Mouse (Mus musculus): ENCODE results near the gene Etv5.

Gene Etv5

GRCm38 (mm10) chr16:22439499-22440177 is at the start of gene Etv5:
Gene Etv5 (minus strand): TSS chr16:22439719.
- in situ Hi-C loops (cut with MboI, MseI), result loop anchor here in 1 of 2 experiments (10.0 kb wide), 1 partner anchor 105 kb away; no protein-coding TSS in a partner anchor

GRCm38 (mm10) chr16:22483900-22484299 is 44.4 kb upstream of the Etv5 start:
- in situ Hi-C loops (cut with MboI, MseI), result loop anchor here in 1 of 2 experiments (5.0 kb wide), 1 partner anchor 87 kb away; no protein-coding TSS in a partner anchor

DNA sequence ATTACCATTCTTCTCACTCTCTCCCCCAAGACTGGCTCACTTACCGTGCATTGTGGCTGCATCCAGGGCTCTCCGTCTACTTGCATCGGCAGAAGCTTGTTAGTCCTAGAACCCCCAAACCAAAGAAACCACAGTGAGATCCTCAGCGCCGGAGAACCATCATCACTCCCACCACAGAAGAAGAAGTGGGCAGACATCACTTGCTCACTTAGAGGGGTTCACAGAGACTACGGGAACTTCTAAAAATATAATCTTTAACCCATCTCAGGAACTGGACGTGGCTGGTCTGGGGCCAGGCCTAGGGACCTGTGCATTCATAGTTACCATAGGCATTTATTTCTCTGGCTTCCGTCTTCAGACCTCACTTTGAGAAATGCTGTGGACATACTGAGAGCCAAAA is 39.8 kb upstream of the Etv5 start:
- in situ Hi-C loops (cut with MboI, MseI), result no loop called here

DNA sequence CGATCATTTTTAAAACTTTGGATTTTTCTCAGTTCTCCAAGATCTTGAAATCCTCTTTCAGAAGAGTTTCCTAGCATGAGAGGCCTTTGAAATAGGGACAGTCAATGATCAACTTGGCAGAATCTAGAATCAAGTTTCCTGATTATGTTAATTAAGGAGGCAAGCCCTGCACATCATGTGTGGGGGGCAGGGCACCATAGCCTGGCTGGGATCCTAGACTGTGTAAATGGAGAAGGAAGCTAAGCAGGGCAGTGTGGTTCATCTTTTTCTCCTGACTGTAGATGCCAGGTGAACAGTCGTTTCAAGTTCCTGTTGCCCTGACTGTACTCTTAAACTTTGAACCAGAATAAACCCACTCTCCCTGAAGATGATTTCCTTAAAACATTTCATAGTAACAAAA is 32.2 kb upstream of the Etv5 start:
- in situ Hi-C loops (cut with MboI, MseI), result no loop called here

DNA sequence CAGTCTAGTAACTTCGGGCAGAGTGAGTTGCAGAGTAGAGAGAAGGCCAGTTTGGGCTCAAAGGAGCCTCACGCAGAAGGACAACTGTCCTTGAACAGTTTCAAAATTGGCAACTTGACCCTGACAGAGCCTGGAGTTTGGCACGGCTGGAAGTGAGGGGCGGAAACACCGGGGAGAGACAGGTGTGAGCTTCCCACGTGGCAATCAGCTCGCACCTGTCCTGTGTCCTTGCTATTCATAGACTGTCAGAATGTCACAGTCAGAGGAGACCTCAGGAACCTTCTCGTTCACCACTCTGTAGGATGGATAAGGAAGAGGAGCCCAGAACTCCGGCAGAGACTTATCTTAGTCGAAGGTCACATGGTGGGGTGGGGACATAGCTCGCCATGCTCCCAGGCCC is 29.9 kb upstream of the Etv5 start:
- in situ Hi-C loops (cut with MboI, MseI), result loop anchor here in 1 of 2 experiments (10.0 kb wide), 1 partner anchor 55 kb away; no protein-coding TSS in a partner anchor

- in situ Hi-C loops (cut with MboI, MseI), result loop anchor here in 1 of 2 experiments (10.0 kb wide), 1 partner anchor 58 kb away; no protein-coding TSS in a partner anchor
Observed at GRCm38 (mm10) chr16:22467111-22467510, 27.6 kb upstream of the Etv5 start.

GRCm38 (mm10) chr16:22466381-22466780 is 26.9 kb upstream of the Etv5 start:
- in situ Hi-C loops (cut with MboI, MseI), result loop anchor here in 1 of 2 experiments (10.0 kb wide), 1 partner anchor 58 kb away; no protein-coding TSS in a partner anchor

- in situ Hi-C loops (cut with MboI, MseI), result loop anchor here (5.0 to 10.0 kb wide), 2 partner anchors 60 to 63 kb away; no protein-coding TSS in a partner anchor
Observed at GRCm38 (mm10) chr16:22462220-22462619, 22.7 kb upstream of the Etv5 start.

DNA sequence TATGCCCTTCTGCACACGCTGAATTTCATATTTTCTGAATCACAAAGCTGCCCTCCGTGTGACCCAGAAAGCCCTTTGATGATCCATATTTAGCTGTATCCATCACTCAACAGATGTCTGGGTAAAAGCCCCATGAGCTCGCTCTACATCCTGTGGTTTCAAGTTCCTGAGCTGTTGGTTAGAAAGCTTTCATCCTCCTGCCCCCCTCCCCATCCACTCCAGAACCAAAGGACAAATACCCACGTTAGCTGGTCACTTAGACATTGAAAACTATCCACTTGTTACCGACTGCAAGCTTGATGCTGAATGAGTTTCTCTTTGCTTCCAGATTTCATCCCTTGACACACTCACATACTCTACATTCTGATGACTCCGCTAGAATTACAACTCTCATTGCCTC is 22.2 kb upstream of the Etv5 start:
- in situ Hi-C loops (cut with MboI, MseI), result loop anchor here (5.0 to 10.0 kb wide), 2 partner anchors 61 to 63 kb away; no protein-coding TSS in a partner anchor

GRCm38 (mm10) chr16:22460960-22461359 is 21.4 kb upstream of the Etv5 start:
- in situ Hi-C loops (cut with MboI, MseI), result loop anchor here (5.0 to 10.0 kb wide), 2 partner anchors 61 to 64 kb away; no protein-coding TSS in a partner anchor

DNA sequence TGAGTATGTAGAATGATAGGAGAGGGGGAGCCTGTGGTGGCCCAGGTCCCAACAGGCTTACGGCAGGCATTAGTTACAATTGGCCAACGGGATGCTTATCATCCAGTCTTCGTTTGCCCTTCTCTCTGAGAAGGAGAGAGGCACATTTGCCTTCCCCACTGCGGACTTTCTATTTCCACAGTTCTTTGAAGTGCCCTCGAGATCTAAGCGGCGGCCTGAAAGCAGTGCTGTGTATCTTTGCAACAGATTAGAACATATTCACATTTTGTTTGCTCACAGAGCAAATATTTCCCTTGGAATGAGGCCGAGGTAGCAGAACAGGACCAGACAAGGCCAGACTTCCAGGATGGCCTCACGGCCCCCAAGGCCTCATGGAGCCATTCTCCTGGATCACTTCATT is 12.6 kb upstream of the Etv5 start:
- in situ Hi-C loops (cut with MboI, MseI), result no loop called here

DNA sequence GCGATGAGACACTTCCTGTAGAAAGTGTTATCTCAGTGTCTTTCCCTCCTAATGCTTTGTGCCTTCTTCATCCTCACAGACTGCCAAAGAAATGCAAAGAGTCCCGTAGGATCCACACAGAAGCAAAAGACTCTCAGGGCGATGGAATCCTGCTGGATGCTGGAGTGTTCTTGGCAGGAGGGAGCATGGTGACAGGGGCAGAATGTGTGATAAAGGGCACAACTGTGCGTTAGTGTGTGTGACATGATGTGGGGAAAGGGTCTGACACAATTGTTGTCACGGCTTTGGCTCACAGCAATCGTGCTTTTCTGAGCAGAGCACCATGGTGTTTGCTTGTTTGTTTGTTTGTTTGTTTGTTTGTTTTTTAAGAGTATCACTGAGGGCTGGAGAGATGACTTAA is 8.6 kb upstream of the Etv5 start:
- in situ Hi-C loops (cut with MboI, MseI), result no loop called here

- in situ Hi-C loops (cut with MboI, MseI), result no loop called here
Observed at GRCm38 (mm10) chr16:22444786-22445185, 5.3 kb upstream of the Etv5 start.

DNA sequence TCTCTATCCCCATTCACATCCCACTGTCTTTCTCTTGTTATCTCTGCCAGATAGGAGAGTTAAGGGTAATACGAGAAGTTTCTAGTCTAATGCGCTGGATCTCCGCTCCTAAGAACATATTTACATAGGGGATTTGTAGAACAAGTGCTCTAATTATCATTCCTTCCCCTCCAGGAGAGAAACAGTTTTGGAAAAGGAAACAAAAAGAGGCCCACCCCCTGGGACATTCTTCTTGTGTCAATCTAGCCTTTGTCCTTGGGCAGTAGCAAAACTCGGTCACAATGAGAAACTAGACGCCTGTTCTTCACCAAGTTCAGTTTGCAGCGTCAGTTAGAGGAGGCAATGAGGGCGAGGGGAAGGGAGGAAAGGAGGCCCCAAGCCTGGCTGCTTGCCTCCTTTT is 2.7 kb upstream of the Etv5 start:
- in situ Hi-C loops (cut with MboI, MseI), result no loop called here

DNA sequence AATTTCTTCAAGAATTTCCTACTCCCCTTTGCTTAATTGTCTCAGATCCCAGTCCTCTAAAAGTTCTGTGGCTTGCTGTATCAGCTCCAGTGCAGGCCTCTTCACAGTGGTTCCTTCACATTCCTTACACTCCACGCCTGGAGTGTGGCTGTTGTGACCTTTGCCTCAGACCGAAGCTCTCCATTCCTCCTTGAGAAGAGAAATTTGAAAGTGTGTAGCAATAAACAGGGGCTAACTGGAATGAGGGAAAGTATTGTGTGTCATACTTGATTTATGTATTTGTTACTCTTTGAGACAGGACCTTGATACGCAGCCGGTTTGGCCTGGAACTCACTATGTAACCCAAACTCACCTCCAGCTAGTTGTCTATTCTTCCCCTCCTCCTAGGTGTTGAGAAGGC is 1.8 kb upstream of the Etv5 start:
- in situ Hi-C loops (cut with MboI, MseI), result no loop called here

GRCm38 (mm10) chr16:22440269-22440668 is 750 bp upstream of the Etv5 start:
- in situ Hi-C loops (cut with MboI, MseI), result no loop called here

DNA sequence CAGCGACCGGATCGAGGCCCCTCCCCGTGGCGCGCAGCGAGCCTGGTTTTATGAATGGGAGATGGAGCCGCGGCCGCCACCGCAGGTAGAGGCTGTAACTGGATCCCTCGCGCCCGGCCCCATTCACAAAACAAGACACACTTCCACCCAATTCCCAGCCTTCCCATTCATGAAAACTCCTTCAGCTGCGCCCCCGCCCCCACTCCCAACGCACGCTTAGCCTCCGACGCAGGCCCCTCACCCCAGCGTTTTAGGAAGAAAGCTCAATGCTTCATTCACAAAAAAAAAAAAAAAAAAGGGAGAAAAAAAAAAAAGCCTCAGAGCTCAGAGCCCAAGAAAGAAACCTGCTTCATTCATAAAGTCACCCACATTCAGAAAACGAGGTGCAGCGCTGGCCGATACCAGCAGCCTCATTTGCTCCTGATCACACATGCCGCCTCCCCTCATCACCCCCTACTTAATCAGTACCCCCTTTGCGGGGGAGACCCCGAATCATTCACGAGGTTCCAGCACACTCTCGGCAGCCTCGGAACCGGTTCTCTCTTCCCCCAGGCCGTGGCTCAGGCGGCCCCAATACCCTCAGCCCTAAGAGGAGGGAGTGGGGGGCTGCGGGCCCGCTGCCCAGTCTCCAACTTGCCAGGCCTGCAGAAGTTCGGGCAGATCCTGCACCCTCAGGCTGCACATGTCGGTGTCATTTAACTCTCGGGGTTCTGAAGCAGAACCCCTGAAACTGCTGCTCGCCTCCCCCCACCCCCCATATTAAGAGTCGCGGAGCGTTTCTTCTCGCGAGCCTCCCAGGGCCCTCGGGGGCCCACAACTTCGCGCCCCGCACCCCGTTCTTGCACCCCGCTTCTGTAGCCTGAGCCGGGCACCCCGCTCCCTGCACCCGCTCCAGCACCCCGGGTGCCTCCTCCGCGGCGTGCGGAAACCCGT is 812 bp downstream of the Etv5 start:
- in situ Hi-C loops (cut with MboI, MseI), result loop anchor here in 1 of 2 experiments (10.0 kb wide), 1 partner anchor 106 kb away; no protein-coding TSS in a partner anchor

DNA sequence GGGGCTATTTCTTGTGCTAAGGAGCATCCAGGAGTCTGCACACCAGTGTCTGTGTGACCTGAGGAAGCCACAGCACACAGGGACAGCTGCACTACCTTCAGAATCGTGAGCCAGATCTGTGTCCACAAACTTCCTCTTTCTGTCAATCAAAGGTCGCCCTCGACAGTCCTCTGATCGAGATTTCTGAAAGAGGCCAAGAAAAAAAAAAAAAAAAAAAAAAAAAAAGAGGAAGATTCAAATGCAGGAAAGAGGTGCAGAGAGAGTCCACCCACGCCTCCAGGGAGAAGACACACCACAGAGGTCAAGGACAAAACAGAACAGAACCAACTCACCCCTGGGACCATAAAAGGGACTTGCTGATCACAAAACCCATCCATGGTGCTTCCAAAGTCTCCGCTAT is 3.4 kb downstream of the Etv5 start:
- in situ Hi-C loops (cut with MboI, MseI), result loop anchor here in 1 of 2 experiments (10.0 kb wide), 1 partner anchor 109 kb away; no protein-coding TSS in a partner anchor

GRCm38 (mm10) chr16:22434530-22434929 is 5.0 kb downstream of the Etv5 start:
- in situ Hi-C loops (cut with MboI, MseI), result loop anchor here in 1 of 2 experiments (10.0 kb wide), 1 partner anchor 110 kb away; no protein-coding TSS in a partner anchor

GRCm38 (mm10) chr16:22433944-22434343 is 5.6 kb downstream of the Etv5 start:
- in situ Hi-C loops (cut with MboI, MseI), result loop anchor here in 1 of 2 experiments (10.0 kb wide), 1 partner anchor 111 kb away; no protein-coding TSS in a partner anchor

GRCm38 (mm10) chr16:22431773-22432172 is 7.7 kb downstream of the Etv5 start:
- in situ Hi-C loops (cut with MboI, MseI), result loop anchor here in 1 of 2 experiments (10.0 kb wide), 1 partner anchor 113 kb away; no protein-coding TSS in a partner anchor
